Mouse (Mus musculus): ENCODE measurements at regions not wholly inside any gene's neighbourhood (a gene's known extent, or its start where the extent isn't known, plus 50 kb on each side); places are given as distances from the start of the nearest gene placed in this dataset.

DNA sequence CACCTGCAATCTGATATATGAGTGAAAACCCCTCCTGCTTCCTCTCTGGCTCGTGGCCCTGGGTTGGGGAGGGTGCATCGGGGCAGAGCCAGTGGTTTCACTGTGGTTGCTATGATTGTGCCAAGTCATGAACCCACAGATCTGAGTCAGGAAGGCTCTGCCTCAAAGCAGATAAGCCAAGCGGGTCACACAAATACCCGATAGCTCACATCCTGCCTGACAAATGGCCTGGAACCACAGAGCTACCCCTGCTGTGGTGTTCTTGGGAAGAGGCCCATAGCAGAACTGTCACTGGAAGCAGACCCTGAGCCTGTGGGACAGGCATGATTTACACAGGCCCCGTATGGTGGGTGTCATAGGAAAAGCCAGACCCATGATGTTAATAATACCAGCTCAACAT is 236.7 kb downstream of the Snx10 start:
- in situ Hi-C loops (cut with MboI; ENCODE audit: low pct_ligation_motif_present, low pct_unique_long_range_greater_than_20kb, low sequenced_read_pairs), result no loop called here
- Histone ChIP-seq H3K79me2 (replicated peaks; ENCODE audit: control insufficient read depth, extremely low read depth, insufficient read depth, poor library complexity, severe bottlenecking) (no peaks in the 10 kb centered on the region), H3K27ac (ENCODE audit: insufficient read depth, low read depth) (no peak overlapping the region), H3K4me1 (ENCODE audit: control insufficient read depth in 1 of 2, insufficient read depth in 2 of 2) (peaks cover 0 to 7% of the 10 kb centered on the region in 2 experiments; a peak in 2 of 4 replicates), H3K4me3 (replicated peaks in 1 of 3; ENCODE audit: low read depth in 2 of 3, low read length in 2 of 3, poor library complexity in 1 of 3) (no peak overlapping the region), H3K9ac (ENCODE audit: insufficient read depth, low read depth) (no peak overlapping the region), H3K9me3 (replicated peaks; ENCODE audit: low read length) (no peaks in the 10 kb centered on the region), H3K4me2 (ENCODE audit: insufficient read depth, low read depth, poor library complexity, severe bottlenecking) (no peak overlapping the region), H3K27me3 (replicated peaks) (no peaks in the 10 kb centered on the region), H3K36me3 (replicated peaks in 1 of 2; ENCODE audit: control insufficient read depth in 1 of 2, insufficient read depth in 1 of 2, low read length in 1 of 2) (no peaks in the 10 kb centered on the region)
- dilution Hi-C loops (cut with MboI; ENCODE audit: extremely low pct_ligation_motif_present, extremely low pct_unique_long_range_greater_than_20kb, low sequenced_read_pairs), result no loop called here
- peak; percentile 12 for DNase-seq (ENCODE audit: extremely low read depth)
- TF ChIP-seq SMC3 (IDR thresholded peaks at IDR 0.05; ENCODE audit: low read depth, low read length) (no peak), HCFC1 (IDR thresholded peaks at IDR 0.05; ENCODE audit: low read depth, low read length) (no peak), MAFK (IDR thresholded peaks at IDR 0.05; ENCODE audit: insufficient replicate concordance, low read length) (no peak), SIN3A (IDR thresholded peaks at IDR 0.05; ENCODE audit: low read length) (no peak), ZMIZ1 (IDR thresholded peaks at IDR 0.05; ENCODE audit: low read depth, low read length) (no peak), MEF2A (IDR thresholded peaks at IDR 0.05; ENCODE audit: borderline replicate concordance, low read depth, low read length) (no peak), CTCF (conservative IDR thresholded peaks at IDR 0.05 in 1 of 2, IDR thresholded peaks at IDR 0.05 in 1 of 2; ENCODE audit: low read depth in 2 of 2, low read length in 2 of 2) (no peak), PAX5 (IDR thresholded peaks at IDR 0.05; ENCODE audit: low read length) (no peak), TBP (conservative IDR thresholded peaks at IDR 0.05; ENCODE audit: low read depth, low read length) (no peak), TCF12 (IDR thresholded peaks at IDR 0.05; ENCODE audit: low read depth, low read length) (no peak), BHLHE40 (IDR thresholded peaks at IDR 0.05; ENCODE audit: low read depth, low read length) (no peak), MXI1 (IDR thresholded peaks at IDR 0.05; ENCODE audit: low read depth, low read length) (no peak), GABPA (IDR thresholded peaks at IDR 0.05; ENCODE audit: insufficient replicate concordance, low read depth, low read length) (no peak), USF1 (IDR thresholded peaks at IDR 0.05; ENCODE audit: low read depth, low read length) (no peak), ZKSCAN1 (IDR thresholded peaks at IDR 0.05; ENCODE audit: borderline replicate concordance, low read depth, low read length) (no peak), POLR2AphosphoS2 (IDR thresholded peaks at IDR 0.05; ENCODE audit: low read depth, low read length) (no peak)

DNA sequence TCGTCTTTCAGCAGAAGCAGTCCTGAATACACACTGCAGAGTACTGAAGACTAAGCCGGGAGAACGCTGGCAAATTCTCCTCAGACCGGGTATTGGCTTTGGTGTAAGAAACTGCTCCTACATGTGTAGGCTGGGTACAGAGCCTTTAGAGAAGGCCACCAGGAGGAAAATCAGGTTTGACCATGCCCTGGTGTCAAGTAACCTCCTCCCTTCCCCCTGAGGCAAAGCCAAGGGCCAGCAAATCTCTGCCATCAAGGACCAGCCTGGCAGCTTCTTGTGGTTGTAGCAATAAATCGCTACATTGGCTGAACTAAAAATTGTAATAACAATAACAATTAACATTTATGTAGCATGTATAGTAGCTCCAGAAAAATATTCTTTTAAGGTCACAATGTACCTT is 237.8 kb downstream of the Snx10 start:
- H3K9ac ChIP-seq (ENCODE audit: insufficient read depth, low read depth), result no peak overlapping the region
- dilution Hi-C loops (cut with MboI; ENCODE audit: extremely low pct_ligation_motif_present, extremely low pct_unique_long_range_greater_than_20kb, low sequenced_read_pairs) (no loop called here), in situ Hi-C loops (cut with MboI; ENCODE audit: low pct_ligation_motif_present, low pct_unique_long_range_greater_than_20kb, low sequenced_read_pairs) (no loop called here)
- TF ChIP-seq USF2 (conservative IDR thresholded peaks at IDR 0.05; ENCODE audit: low read depth, low read length), result no peak
- TF ChIP-seq E2F4 (IDR thresholded peaks at IDR 0.05; ENCODE audit: insufficient replicate concordance, low read depth, low read length), result no peak
- TF ChIP-seq TBP (conservative IDR thresholded peaks at IDR 0.05; ENCODE audit: low read depth, low read length), result no peak
- no peak for TF ChIP-seq IRF4 (IDR thresholded peaks at IDR 0.05; ENCODE audit: low read depth, low read length)
- TF ChIP-seq JUN (IDR thresholded peaks at IDR 0.05; ENCODE audit: insufficient read depth, low read depth, low read length), result no peak
- TF ChIP-seq ZKSCAN1 (IDR thresholded peaks at IDR 0.05; ENCODE audit: borderline replicate concordance, low read depth, low read length), result no peak
- no peak for TF ChIP-seq ZMIZ1 (IDR thresholded peaks at IDR 0.05; ENCODE audit: low read depth, low read length)
- TF ChIP-seq JUND (conservative IDR thresholded peaks at IDR 0.05; ENCODE audit: low read depth, low read length), result no peak
- no peak for TF ChIP-seq POLR2AphosphoS2 (IDR thresholded peaks at IDR 0.05; ENCODE audit: low read depth, low read length)
- no peak for TF ChIP-seq ZNF384 (IDR thresholded peaks at IDR 0.05; ENCODE audit: low read depth, low read length)
- no peak for TF ChIP-seq MAX (IDR thresholded peaks at IDR 0.05; ENCODE audit: low read length)
- TF ChIP-seq MAFK (IDR thresholded peaks at IDR 0.05; ENCODE audit: insufficient replicate concordance, low read length), result no peak
- H3K36me3 ChIP-seq (replicated peaks in 1 of 2; ENCODE audit: control insufficient read depth in 1 of 2, insufficient read depth in 1 of 2, low read length in 1 of 2), result no peaks in the 10 kb centered on the region
- H3K27ac ChIP-seq (ENCODE audit: insufficient read depth, low read depth), result no peak overlapping the region
- no peaks in the 10 kb centered on the region for H3K9me3 ChIP-seq (replicated peaks; ENCODE audit: low read length)
- DNase-seq (ENCODE audit: extremely low read depth), result no peak
- no peak overlapping the region for H3K4me2 ChIP-seq (ENCODE audit: insufficient read depth, low read depth, poor library complexity, severe bottlenecking)
- no peaks in the 10 kb centered on the region for H3K79me2 ChIP-seq (replicated peaks; ENCODE audit: control insufficient read depth, extremely low read depth, insufficient read depth, poor library complexity, severe bottlenecking)
- H3K4me3 ChIP-seq (replicated peaks in 1 of 3; ENCODE audit: low read depth in 2 of 3, low read length in 2 of 3, poor library complexity in 1 of 3), result no peak overlapping the region
- peaks cover 0 to 7% of the 10 kb centered on the region in 2 experiments; a peak in 2 of 4 replicates for H3K4me1 ChIP-seq (ENCODE audit: control insufficient read depth in 1 of 2, insufficient read depth in 2 of 2)
- H3K27me3 ChIP-seq (replicated peaks), result no peaks in the 10 kb centered on the region
